Mouse (Mus musculus) spleen, adult 2 months (tissue): Measurements from ENCODE around the gene Aste1.

Experiments
- CTCF ChIP-seq: fragments of 200-500 bp; IDR thresholded peaks from 2 replicates; pipeline ENCODE4 v1.5.1; 2011; ENCODE audit warnings: mild to moderate bottlenecking, inconsistent platforms; ENCODE audit not compliant: insufficient read depth, insufficient read length, insufficient replicate concordance; ENCODE audit errors: extremely low read depth
- POLR2A ChIP-seq: fragments of 200-500 bp; IDR thresholded peaks from 2 replicates; pipeline ENCODE4 v1.6.1; 2011; ENCODE audit warnings: low read depth, low read length, inconsistent platforms

DNA sequence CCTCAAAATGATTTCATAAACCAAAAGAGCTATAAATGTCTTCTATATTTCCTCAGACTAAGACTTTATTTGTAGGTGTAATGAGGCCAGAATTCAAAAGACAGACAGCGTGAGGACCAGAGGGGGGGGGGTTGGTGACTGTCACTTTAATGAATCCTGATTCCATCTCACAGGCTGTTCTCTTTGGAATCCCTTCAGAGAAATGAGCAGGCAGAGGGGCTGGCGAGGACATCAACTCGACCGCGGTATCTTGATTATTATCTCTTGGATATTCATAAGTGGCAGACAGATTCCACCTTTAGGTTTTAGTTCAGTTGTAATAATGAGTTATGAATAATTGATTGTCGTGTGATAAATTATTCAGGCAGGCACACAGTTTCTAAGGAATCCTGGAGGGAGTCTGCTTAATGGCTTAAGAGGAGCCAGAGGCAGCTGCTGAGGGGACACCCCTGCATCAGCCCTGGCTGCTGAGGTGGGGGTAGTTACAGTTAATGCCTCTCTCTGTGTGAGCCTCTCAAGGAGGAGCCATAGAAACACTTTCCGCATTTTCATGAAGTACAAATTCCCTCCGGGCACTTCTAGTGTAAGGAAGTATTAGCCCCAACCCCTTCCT, 15.6 kb upstream of the Aste1 start:
- TF ChIP-seq CTCF = no peak
- TF ChIP-seq POLR2A = no peak
